Mouse (Mus musculus) erythroid progenitor cell, adult 5-6 weeks (primary cell): ENCODE measurements around the gene D8Ertd738e. TPM values are rescaled to one million over a fixed set of nuclear protein-coding genes. Genes with fewer than 3 reads are reported as not detected.

ENCODE experiments used
- ATAC-seq: replicated peaks from 2 replicates; pipeline ENCODE4 v1.8.0; 2016; ENCODE audit warnings: moderate number of reproducible peaks, mild to moderate bottlenecking, moderate TSS enrichment, inconsistent platforms; ENCODE audit not compliant: poor library complexity, low FRiP score, severe bottlenecking
- total RNA-seq, 2 experiments: library from RNA; stranded (forward) in 1 of 2; stranded (reverse) in 1 of 2; fragments of 150-400 nt in 1 of 2; fragments of 186-747, 209-891 nt in 1 of 2; gene quantifications; 2 replicates each; pipeline versions ENCODE4 v1.2.3 to v1.2.4; 2015 to 2017; ENCODE audit warnings: low replicate concordance in 2 of 2

Gene D8Ertd738e
- total RNA-seq (2015; ENCODE audit: low replicate concordance) = 57.3 and 58.3 TPM in 2 replicates
- 39.9 and 46.1 TPM in 2 replicates for total RNA-seq (2017; ENCODE audit: low replicate concordance)

- peak; percentile 100 for ATAC-seq
Observed at GRCm38 (mm10) chr8:84249257-84250170, at the start of gene D8Ertd738e. Gene D8Ertd738e, minus strand, starts transcription at chr8:84249719.

- ATAC-seq = no peak
Observed at GRCm38 (mm10) chr8:84297029-84297785, 47.7 kb upstream of the D8Ertd738e start.

- ATAC-seq = 0 out of 2 replicates have a peak, but pooled peaks have one; percentile 52
Observed at GRCm38 (mm10) chr8:84291688-84292087, 42.2 kb upstream of the D8Ertd738e start.

GRCm38 (mm10) chr8:84291086-84291485 is 41.6 kb upstream of the D8Ertd738e start:
- no peak for ATAC-seq

GRCm38 (mm10) chr8:84288892-84289291 is 39.4 kb upstream of the D8Ertd738e start:
- no peak for ATAC-seq

- 0 out of 2 replicates have a peak, but pooled peaks have one; percentile 46 for ATAC-seq
Observed at GRCm38 (mm10) chr8:84285665-84286064, 36.1 kb upstream of the D8Ertd738e start.

GRCm38 (mm10) chr8:84284608-84285063 is 35.1 kb upstream of the D8Ertd738e start:
- no peak for ATAC-seq

GRCm38 (mm10) chr8:84280777-84281176 is 31.3 kb upstream of the D8Ertd738e start:
- ATAC-seq = no peak

GRCm38 (mm10) chr8:84276447-84276846 is 26.9 kb upstream of the D8Ertd738e start:
- no peak for ATAC-seq

GRCm38 (mm10) chr8:84273968-84274367 is 24.4 kb upstream of the D8Ertd738e start:
- no peak for ATAC-seq

GRCm38 (mm10) chr8:84272302-84272701 is 22.8 kb upstream of the D8Ertd738e start:
- no peak for ATAC-seq

GRCm38 (mm10) chr8:84269950-84270773 is 20.6 kb upstream of the D8Ertd738e start, which contains the start of gene Ccdc130:
Gene Ccdc130, minus strand, starts transcription at chr8:84270380.
- peak; percentile 98 for ATAC-seq

- ATAC-seq = no peak
Observed at GRCm38 (mm10) chr8:84261098-84261497, 11.6 kb upstream of the D8Ertd738e start.

- ATAC-seq = peak; percentile 92
Observed at GRCm38 (mm10) chr8:84256822-84257610, 7.5 kb upstream of the D8Ertd738e start, which contains the start of gene Mri1. Gene Mri1, minus strand, starts transcription at chr8:84257326.

GRCm38 (mm10) chr8:84256458-84256821 is 6.9 kb upstream of the D8Ertd738e start:
- ATAC-seq = peak; percentile 36; the same call in 1 of the 2 replicates

- no peak for ATAC-seq
Observed at GRCm38 (mm10) chr8:84255858-84256257, 6.3 kb upstream of the D8Ertd738e start.

- ATAC-seq = no peak
Observed at GRCm38 (mm10) chr8:84241821-84242220, 7.7 kb downstream of the D8Ertd738e start.

- ATAC-seq = no peak
Observed at GRCm38 (mm10) chr8:84241167-84241566, 8.4 kb downstream of the D8Ertd738e start.
